ENCODE assay signal across 8 mouse cellular contexts in the genomic region with DNA sequence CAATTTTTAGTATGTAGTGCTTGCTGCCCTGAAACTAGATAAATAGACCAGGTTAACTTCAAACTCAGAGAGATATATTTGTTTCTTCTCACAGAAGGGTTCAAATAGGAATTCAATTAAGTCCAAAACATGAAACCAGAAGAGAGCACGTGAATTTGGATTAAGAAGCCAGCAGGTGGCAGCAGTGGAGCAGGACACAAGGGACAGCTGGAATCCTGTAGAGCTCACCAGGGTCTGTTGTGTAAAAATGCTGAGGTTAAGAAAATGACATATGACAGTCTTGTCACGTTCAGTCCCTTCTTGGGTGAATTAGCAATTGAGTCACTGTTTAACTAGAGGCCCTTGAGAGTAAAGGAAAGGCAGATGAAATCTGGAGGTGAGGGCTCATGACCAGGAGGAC. TPM values are rescaled to one million over a fixed set of nuclear protein-coding genes. Genes with fewer than 3 reads are reported as not detected.
DNase-seq lines count a peak whose midpoint lies in the region; ATAC-seq lines count a peak whose summit lies in the region.

No protein-coding gene starts in this region.

- peak; percentile 3 to 78 for DNase-seq in frontal cortex, adult 2 months (ENCODE audit: extremely low spot score in 1 of 2, low spot score in 1 of 2)
- peak; percentile 49 for DNase-seq in urinary bladder, postnatal 25 days (ENCODE audit: low spot score)
- DNase-seq in urinary bladder, adult 2 months (ENCODE audit: low spot score) = no peak
- DNase-seq in kidney, adult 8-10 months = peak; percentile 45 to 67
- peak; percentile 44 for DNase-seq in limb, embryonic 10.5 days (ENCODE audit: low spot score)
- DNase-seq in retina, postnatal 7 days (ENCODE audit: low read depth, low spot score) = peak; percentile 49

- H3K27me3 ChIP-seq in limb, embryonic 10.5 days (ENCODE audit: low read depth, poor library complexity, severe bottlenecking) = no peaks in the 10 kb centered on the region

- H3K4me3 ChIP-seq in limb, embryonic 10.5 days = no peak overlapping the region

- 24% methylated on average over 2 of the region's 2 CpGs for WGBS in limb, embryonic 10.5 days

- H3K9me3 ChIP-seq in limb, embryonic 10.5 days (replicated peaks) = no peaks in the 10 kb centered on the region

- H3K36me3 ChIP-seq in limb, embryonic 10.5 days = no peaks in the 10 kb centered on the region

- H3K27ac ChIP-seq in limb, embryonic 10.5 days = no peak overlapping the region

- no peaks in the 10 kb centered on the region for H3K4me1 ChIP-seq in limb, embryonic 10.5 days

- no peak for ATAC-seq in frontal cortex, adult (ENCODE audit: low TSS enrichment)
- peak; percentile 74 for ATAC-seq in common myeloid progenitor, adult 5-6 weeks (replicated peaks; ENCODE audit: low read depth, poor library complexity, severe bottlenecking)

RNA-seq across cellular contexts. Expression of a gene that starts 14.3 kb away (rescaled TPM):
- 0.08 TPM in 1 of 2 replicates, not detected in the other for polyA plus RNA-seq in frontal cortex, adult 2 months (2012; rRNA removed)
- polyA plus RNA-seq in urinary bladder, adult 2 months (2012; rRNA removed) = 3.2 and 4.2 TPM in 2 replicates
- 0.05 and 1.7 TPM in 2 replicates for total RNA-seq in common myeloid progenitor, adult 5-6 weeks (2017)
- not detected in 2 replicates for polyA plus RNA-seq in limb, embryonic 10.5 days (2016; fragmentation: Nextera tagmentation; extraction: Ambion mirVana)

RNA-seq across cellular contexts. Expression of a gene that starts 28.0 kb away (rescaled TPM):
- polyA plus RNA-seq in frontal cortex, adult 2 months (2012; rRNA removed) = 0.20 TPM in 1 of 2 replicates, not detected in the other
- 3.6 and 5.3 TPM in 2 replicates for polyA plus RNA-seq in urinary bladder, adult 2 months (2012; rRNA removed)
- 2.0 and 2.2 TPM in 2 replicates for total RNA-seq in common myeloid progenitor, adult 5-6 weeks (2017)
- not detected in 2 replicates for polyA plus RNA-seq in limb, embryonic 10.5 days (2016; fragmentation: Nextera tagmentation; extraction: Ambion mirVana)

RNA-seq across cellular contexts. Expression of a gene that starts 35.5 kb away (rescaled TPM):
- polyA plus RNA-seq in frontal cortex, adult 2 months (2012; rRNA removed) = 0.97 and 1.2 TPM in 2 replicates
- polyA plus RNA-seq in urinary bladder, adult 2 months (2012; rRNA removed) = 0.56 TPM in 2 replicates
- total RNA-seq in common myeloid progenitor, adult 5-6 weeks (2017) = not detected in 2 replicates
- not detected in 2 replicates for polyA plus RNA-seq in limb, embryonic 10.5 days (2016; fragmentation: Nextera tagmentation; extraction: Ambion mirVana)

RNA-seq across cellular contexts. Expression of a gene that starts 49.8 kb away (rescaled TPM):
- polyA plus RNA-seq in frontal cortex, adult 2 months (2012; rRNA removed) = 0.86 and 0.98 TPM in 2 replicates
- polyA plus RNA-seq in urinary bladder, adult 2 months (2012; rRNA removed) = 26.0 and 31.2 TPM in 2 replicates
- total RNA-seq in common myeloid progenitor, adult 5-6 weeks (2017) = 0.69 and 2.1 TPM in 2 replicates
- polyA plus RNA-seq in limb, embryonic 10.5 days (2016; fragmentation: Nextera tagmentation; extraction: Ambion mirVana) = 0.34 and 0.39 TPM in 2 replicates
